Mouse (Mus musculus) hematopoietic stem cell, adult 5-6 weeks (primary cell): ENCODE measurements around the gene Scn4a. TPM values are rescaled to one million over a fixed set of nuclear protein-coding genes. Genes with fewer than 3 reads are reported as not detected.

ENCODE experiments used
- ATAC-seq, 2 experiments: fragments of 125-278 bp in 1 of 2; replicated peaks in 1 of 2; 2 replicates each; pipeline ENCODE4 v1.8.0; 2016 to 2017; ENCODE audit warnings: inconsistent platforms in 2 of 2, mild to moderate bottlenecking in 2 of 2, moderate number of reproducible peaks in 2 of 2, low read depth in 1 of 2, moderate TSS enrichment in 1 of 2; ENCODE audit not compliant: low FRiP score in 2 of 2, poor library complexity in 2 of 2, severe bottlenecking in 2 of 2, insufficient read depth in 1 of 2, low TSS enrichment in 1 of 2
- total RNA-seq: library from RNA; stranded (forward); fragments of 172-1452, 232-1000 nt; gene quantifications from 2 replicates; pipeline ENCODE4 v1.2.3, GENCODE M21; 2017

The Scn4a gene
- total RNA-seq, 1 experiment from 2014 or later: not detected

DNA sequence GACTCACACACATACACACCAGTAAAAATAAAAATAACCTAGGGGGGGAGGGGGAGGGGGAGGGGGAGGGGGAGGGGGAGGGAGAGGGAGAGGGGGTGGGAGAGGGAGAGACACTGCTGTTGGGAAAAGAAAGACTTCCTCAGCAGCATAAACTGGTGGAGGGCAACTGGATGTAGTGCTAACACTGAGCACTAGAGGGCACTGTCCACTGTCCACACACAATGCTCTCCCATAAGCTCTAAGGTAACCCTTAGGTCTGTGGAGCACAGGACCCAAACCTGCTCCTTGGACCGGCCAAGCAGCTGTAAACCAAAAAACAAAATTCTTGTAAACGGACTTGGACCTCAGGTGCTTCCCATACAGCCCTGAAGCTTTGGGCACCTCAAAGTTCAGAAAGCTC, 50.5 kb downstream of the Scn4a start:
- peak; percentile 84 to 85 for ATAC-seq

DNA sequence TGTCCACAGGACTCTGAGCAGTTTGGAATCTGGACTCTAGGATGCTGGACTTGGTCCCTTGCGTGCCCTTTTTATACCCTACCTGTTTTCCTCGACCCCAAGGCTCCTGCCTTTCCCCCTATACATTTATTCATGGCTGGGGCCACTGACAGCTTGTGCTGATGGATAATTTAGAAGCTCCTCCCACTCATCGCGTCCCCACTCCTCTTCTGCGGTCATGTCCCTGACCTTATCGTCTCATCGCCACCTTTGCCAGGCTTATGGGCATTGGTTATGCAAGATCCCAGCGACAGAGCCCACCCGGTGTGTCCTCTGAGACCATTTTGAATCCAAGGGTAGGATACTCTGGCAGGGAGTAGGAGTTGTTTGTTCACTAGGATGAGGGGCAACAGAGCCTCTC, 51.3 kb downstream of the Scn4a start, which contains the start of gene Gh:
TSS of gene Gh (minus strand) at position 101 of the 400 bp plus-strand sequence.
- no peak for ATAC-seq

DNA sequence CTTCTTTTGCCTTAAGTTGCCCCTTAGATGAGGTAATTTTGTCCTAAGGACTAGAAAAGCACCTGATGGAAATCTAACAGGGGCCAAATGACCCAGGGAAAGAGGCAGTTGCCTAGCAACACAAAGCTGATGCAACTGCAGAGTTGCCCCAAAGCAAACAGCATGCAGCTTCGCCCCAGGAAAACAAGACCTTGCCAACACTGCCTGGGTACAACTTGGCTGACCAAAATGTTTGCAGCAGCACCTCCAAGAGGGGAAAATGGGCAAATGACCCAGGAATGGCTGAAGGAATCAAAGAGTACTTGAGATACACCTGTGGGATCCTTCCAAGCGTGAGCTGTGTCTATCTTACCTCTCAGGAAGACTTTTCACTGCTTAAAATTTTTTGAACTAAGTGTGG, 61.2 kb downstream of the Scn4a start:
- no peak for ATAC-seq

DNA sequence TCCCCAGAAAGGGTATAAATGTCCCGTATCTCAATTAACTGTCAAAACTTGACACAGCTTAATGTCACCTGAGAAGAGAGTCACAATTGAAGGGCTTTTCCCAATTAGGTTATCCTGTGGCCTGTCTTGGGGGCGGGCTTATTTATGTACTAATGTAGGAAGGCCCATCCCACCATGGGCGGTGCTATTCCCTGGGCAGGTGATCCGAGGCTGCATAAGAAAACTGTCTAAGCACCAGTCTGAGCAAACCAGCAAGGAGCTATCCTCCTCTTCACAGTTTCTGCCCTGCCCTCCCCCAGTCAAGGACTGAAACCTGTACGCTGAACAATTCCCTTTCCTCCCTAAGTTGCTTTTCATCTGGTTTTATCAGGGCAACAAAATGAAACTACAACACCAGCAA, 62.7 kb downstream of the Scn4a start:
- no peak for ATAC-seq

DNA sequence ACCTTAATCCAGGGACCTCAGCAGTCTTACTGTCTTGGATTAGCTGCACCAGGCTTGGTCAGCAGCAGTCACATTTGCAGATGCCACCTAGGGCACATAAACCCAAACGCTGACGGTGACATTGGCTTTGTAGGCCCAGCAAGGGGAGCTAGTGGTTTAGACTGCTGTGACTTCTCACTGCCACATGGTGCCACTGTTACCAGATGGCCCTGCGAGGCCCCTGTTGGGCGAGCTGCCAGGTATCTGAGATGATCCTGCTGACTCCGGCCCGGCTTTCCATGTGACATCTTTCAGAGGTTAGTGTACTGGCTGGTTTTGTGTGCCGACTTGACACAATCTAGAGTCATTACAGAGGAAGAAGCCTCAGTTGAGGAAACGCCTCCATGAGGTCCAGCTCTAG, 63.7 kb downstream of the Scn4a start:
- ATAC-seq: no peak

DNA sequence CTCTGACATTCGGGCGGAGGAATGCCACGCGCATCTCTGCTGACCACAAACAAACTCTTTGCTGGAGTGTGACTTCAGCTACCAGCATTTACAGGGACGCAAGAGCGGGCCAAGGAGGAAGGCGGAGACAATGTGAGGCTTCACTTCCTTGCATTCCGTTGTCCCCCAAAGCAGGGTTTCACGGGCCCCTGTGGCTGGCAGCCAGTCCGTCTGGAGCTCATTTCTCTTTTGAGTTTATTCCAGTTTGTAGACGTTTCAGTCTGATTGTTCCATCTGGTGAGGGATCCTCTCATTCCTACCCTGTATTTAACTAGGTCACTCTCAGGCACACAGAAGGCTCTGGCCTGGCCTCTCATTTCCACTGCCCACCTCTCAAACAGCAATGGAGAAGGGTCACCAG, 66.1 kb downstream of the Scn4a start:
- no peak for ATAC-seq

DNA sequence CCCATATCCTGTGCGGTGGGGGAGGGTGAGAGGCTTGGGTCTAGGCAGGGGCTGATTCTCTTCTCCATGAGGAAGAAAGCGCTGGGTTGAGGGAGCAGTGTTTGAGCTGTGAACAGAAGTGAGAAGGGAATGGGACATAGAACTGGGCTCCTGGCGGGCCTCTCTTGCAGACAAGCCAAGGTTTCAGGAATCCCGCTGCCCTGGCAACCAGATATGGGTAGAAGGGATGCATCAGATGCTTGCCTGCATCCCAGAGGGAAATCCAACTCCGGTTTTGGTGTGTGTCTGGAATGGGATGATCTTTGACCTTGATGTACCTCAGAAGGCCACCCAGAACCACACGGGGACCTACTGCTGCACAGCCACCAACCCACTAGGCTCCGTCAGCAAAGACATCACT, 66.9 kb downstream of the Scn4a start:
- 0 out of 4 replicates have a peak, but pooled peaks of 1 of the 2 experiments have one; percentile 12 for ATAC-seq

DNA sequence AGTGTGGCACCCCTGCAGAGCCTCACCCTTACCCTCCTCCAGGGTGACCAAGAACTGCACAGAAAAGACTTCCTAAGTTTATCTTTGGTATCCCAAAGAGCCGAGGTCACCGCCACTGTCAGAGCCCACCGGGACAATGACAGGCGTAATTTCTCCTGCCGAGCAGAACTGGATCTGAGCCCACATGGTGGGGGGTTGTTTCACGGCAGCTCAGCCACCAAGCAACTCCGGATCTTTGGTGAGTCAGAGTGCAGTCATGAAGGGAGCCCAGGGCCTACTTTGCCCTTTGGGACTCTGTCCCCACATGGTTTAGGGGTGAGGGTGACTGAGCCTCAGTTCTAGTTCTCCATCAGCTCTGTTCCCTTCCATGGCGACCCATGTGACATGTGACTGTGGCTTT, 69.0 kb downstream of the Scn4a start:
- no peak for ATAC-seq

DNA sequence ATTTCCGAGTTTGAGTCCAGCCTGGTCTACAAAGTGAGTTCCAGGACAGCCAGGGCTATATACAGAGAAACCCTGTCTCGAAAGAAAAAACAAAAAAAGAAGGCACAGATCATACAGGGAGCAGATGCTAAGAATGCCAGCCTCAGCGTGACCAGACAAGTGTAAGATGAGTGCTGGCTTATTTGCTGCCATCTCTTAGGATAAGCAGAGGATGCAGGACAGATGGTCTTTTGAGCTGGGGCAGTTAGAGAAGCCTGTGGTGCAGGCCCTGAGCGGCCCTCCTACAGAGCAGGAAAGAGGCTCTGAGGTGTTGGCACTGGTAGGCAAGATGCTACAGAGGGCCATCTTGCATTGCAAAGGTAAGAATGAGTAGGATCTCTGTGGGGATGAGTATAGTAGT, 69.7 kb downstream of the Scn4a start:
- ATAC-seq: no peak

DNA sequence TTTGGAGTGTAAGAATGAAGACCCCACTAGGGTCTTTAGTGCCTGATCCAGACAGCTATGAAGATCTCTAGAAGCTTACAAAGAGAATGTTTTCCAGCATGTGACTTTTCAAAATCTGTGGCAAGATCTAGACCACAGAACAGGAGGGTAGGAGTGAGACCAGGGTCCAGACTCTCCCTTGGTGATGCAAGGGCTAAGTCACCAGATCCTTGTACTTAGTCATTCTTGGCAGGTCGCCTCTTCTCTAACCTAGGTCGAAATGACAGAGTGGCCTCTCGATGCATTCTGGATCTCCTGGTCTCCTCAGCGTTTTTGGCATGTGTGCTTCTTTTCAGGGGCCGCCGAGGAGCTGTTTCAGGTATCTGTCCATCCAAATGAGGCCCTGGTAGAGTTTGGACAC, 70.6 kb downstream of the Scn4a start:
- no peak for ATAC-seq

DNA sequence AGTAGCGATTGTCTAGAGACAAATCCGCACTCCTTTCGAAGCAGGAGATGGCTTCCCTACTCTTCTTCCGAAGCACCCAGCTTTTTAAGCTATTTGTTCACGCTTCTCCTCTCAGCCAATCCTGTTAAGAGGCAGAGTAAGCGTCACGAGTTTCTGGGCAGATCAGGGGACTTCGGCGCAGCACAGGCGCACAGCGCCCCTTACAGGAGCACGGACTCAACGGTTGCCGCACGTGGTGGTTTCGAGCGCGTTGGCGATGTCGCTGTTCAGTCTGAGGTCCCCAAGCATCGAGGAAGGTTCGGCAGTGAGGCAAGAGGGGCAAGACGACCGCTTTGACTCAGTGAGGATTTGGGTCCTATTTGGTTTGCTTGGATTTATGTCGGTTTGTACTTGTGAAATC, 76.6 kb downstream of the Scn4a start, which contains the start of gene Tcam1:
TSS of gene Tcam1 (plus strand) at position 219 of the 400 bp plus-strand sequence.
- peak; percentile 80 to 82 for ATAC-seq

DNA sequence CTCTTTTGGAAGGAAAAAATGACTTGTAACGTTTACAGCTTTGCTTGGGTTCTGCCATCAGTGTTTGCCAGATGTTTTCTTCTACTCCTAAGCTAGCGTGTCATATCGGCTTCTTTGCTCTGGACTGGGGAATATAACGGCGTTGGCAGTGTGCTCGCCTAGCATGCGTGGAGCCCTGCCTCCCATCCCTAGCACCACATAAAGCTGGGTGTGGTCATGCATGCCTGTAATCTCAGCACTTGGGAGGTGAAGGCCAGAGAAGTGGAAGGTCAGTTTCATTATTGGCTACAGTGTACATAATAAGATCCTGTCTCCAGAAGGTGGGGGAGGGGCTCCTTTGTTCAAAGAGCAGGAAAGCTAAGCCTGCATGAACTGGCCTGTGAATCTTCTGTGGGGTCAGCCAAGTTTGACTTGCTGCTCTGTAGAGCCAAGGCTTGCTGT, 78.1 kb downstream of the Scn4a start:
- ATAC-seq: no peak

DNA sequence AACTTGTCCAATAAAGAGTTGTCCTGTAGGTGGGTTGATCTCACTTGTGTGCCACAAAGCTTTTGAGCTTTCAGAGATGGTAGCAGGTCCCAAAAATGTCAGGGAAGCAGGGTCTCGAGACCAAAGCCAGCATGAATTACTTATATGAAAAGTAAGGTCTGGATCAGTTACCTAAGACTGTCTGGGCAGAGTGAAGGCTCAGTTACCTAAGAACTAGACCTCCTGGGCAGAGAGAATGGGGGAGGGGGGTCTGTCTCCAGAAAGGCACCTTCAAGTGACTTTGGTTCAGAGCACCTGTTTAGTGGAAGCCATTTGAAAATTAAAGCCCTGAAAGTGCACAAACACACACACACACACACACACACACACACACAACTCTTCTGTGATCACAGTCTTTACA, 78.7 kb downstream of the Scn4a start:
- ATAC-seq: no peak

DNA sequence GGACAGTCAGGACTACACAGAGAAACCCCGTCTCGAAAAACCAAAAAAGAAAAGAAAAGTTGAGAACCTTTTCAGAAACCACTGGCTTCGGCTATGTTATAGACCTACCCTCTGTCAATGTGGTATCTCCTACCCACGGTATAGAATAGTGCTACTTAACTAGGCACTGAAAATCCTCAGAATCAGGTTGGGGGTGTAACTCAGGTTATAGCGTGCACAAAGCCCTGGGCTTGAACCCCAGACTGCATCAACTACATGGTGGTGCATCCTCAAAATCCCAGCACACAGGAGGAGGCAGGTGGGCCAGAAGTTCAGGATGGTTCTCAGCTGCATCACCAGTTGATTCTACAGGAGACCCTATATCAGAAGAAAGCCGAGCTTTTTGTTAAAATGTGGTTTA, 79.3 kb downstream of the Scn4a start:
- ATAC-seq: no peak

DNA sequence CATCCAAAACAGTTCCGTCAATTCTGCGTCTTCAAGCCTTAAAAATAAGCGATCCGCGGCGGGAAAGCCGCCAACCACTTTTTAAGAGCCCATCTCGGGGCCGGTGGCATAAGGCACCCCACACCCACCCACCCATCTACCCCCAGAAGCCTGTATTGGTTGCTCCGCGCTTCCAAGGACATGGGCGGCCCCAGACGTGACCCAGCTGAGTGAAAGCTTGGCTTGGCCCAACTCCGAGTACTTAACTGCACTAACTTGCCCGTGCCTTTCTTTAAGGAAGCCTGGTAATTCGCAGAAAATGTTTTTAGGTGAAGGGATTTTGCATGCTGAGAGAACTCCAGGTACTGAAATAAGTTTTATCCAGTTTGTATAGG, 79.8 kb downstream of the Scn4a start:
- no peak for ATAC-seq

DNA sequence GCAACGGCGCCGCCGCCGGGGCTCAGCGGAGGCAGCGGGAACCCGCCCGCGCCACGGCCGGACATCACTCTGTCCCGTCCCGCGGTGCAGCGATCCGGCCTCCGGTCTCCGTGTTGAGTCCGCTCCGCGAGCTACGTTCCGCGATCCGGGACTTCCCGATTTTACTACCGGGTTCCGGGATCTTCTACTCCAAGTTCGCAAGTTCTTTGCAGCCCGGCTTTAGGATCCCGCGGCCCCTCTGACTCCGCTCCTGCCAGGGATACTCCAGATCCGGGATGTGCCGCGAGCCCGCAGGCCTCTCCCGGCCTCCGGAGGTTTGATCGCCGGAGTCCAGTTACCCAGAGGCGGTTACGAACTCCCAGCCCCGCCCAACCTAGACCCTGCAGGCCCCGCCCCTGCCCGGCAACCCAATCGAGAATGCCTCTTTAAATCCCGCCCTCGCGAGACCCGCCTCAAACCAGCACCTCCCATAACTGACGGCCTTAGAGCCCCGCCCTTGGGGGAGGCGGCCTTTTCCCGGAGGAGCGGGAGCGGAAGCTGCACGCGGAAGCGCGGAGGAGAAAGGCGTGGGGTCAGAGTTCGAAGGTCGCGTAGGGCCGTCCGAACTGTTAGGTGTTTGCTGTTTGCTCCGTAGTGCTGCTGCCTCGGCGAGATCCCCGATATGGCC, 80.3 kb downstream of the Scn4a start, which contains the start of gene Smarcd2:
TSS of gene Smarcd2 (minus strand) at position 329 of the 667 bp plus-strand sequence.
- peak; percentile 82 to 84 for ATAC-seq

DNA sequence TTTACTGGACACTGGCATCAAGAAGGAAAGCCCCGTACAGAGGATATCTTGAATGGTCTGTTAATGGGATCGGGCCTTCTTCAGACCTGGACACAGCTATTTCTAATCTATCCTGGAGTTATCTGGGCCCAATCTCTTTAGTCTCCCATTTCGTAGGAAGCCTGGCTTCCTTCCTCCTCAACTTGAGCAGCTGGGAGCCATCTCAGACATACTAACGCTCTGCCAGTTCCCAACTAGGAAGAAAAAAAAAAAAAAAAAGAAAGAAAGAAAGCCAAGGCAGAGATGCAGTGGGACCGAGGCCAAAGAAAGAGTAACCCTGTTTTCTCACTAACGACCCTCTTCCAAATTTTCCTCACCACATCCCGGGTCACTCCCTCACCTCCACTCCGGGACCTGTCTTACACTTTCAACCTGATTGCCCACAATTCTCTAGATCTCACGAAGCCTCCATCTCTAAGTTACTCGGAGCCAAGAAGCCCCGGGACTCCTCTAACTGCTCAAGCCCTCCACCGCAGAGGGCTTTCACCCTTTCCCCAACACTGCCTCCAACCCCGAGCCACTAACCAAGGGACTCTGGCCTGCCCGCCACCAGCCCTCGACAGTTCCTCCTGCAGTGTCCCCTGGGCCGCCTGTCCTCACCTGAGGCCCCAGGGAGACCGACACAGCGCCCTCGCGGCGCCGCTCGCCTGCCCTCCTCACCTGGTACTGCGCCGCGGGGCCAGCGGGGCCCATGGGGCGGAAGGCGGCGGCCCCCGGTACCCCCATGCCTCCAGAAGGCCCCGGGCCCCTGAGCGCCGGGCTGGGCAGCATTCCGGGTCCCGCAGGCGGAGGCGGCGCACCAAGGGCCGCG, 81.1 kb downstream of the Scn4a start:
- ATAC-seq: no peak

DNA sequence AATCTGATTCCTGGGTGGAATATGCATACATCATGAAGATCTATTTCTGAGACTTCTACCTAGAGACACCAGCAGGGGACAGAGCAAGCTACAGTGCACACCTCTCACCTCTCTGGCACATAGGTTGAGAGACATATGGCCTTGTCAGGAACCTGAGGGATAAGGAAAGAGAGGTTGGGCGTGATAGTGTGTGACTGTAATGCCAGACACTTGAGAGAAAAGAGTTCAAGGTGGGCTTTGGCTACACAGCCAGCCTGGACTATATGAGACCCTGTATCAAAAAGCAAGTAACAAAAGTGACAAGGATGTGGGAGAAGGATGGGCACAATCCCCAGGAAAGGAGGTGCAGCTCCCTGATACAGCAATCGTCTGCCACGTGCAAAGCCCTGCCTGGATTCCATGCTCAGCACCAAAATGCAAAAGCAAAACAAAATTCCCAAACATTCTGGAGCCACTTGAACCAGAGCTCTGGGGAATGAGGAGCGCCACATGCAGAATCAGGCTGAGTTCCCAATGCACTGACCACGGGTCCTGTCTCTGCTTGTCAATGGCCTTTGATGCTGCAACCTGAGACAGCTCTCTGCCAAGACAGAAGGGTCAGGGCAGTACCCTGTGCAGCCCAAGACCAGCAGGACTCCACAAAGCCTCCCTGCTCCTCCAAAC, 81.8 kb downstream of the Scn4a start:
- ATAC-seq: no peak
